Mouse (Mus musculus): ENCODE results near the gene Gjd3.
A peak's percentile ranks its signal among the peaks of the same experiment; 100 is the strongest.

The Gjd3 gene

GRCm38 (mm10) chr11:98964616-98965415 is 18.0 kb downstream of the Gjd3 start:
- no peak for DNase-seq (ENCODE audit: extremely low read depth, insufficient read length, low spot score)

GRCm38 (mm10) chr11:98964201-98964615 is 18.6 kb downstream of the Gjd3 start:
- DNase-seq (ENCODE audit: extremely low read depth, insufficient read length, low spot score), result no peak

- DNase-seq (ENCODE audit: extremely low read depth, insufficient read length, low spot score), result peak; percentile 91
Observed at GRCm38 (mm10) chr11:98963191-98964021, 19.4 kb downstream of the Gjd3 start.

- no peak for DNase-seq (ENCODE audit: extremely low read depth, insufficient read length, low spot score)
Observed at GRCm38 (mm10) chr11:98962421-98963095, 20.3 kb downstream of the Gjd3 start.

GRCm38 (mm10) chr11:98961766-98962165 is 21.1 kb downstream of the Gjd3 start:
- DNase-seq (ENCODE audit: extremely low read depth, insufficient read length, low spot score), result no peak

GRCm38 (mm10) chr11:98961051-98961592 is 21.7 kb downstream of the Gjd3 start:
- DNase-seq (ENCODE audit: extremely low read depth, insufficient read length, low spot score), result peak; percentile 58

- peak; percentile 73 for DNase-seq (ENCODE audit: extremely low read depth, insufficient read length, low spot score)
Observed at GRCm38 (mm10) chr11:98960313-98960906, 22.4 kb downstream of the Gjd3 start.

GRCm38 (mm10) chr11:98959437-98960312 is 23.1 kb downstream of the Gjd3 start:
- peak; percentile 88 for DNase-seq (ENCODE audit: extremely low read depth, insufficient read length, low spot score)

GRCm38 (mm10) chr11:98956340-98956739 is 26.5 kb downstream of the Gjd3 start:
- no peak for DNase-seq (ENCODE audit: extremely low read depth, insufficient read length, low spot score)

- no peak for DNase-seq (ENCODE audit: extremely low read depth, insufficient read length, low spot score)
Observed at GRCm38 (mm10) chr11:98955707-98956235, 27.0 kb downstream of the Gjd3 start.

- no peak for DNase-seq (ENCODE audit: extremely low read depth, insufficient read length, low spot score)
Observed at GRCm38 (mm10) chr11:98954801-98955706, 27.8 kb downstream of the Gjd3 start.

- DNase-seq (ENCODE audit: extremely low read depth, insufficient read length, low spot score), result no peak
Observed at GRCm38 (mm10) chr11:98954373-98954772, 28.4 kb downstream of the Gjd3 start.

GRCm38 (mm10) chr11:98953835-98954320 is 28.9 kb downstream of the Gjd3 start:
- no peak for DNase-seq (ENCODE audit: extremely low read depth, insufficient read length, low spot score)

GRCm38 (mm10) chr11:98953361-98953760 is 29.5 kb downstream of the Gjd3 start:
- DNase-seq (ENCODE audit: extremely low read depth, insufficient read length, low spot score), result no peak

- no peak for DNase-seq (ENCODE audit: extremely low read depth, insufficient read length, low spot score)
Observed at GRCm38 (mm10) chr11:98952736-98953135, 30.1 kb downstream of the Gjd3 start.

- no peak for DNase-seq (ENCODE audit: extremely low read depth, insufficient read length, low spot score)
Observed at GRCm38 (mm10) chr11:98952111-98952510, 30.7 kb downstream of the Gjd3 start.

GRCm38 (mm10) chr11:98951026-98951906 is 31.6 kb downstream of the Gjd3 start:
- DNase-seq (ENCODE audit: extremely low read depth, insufficient read length, low spot score), result peak; percentile 97

Measured in 3134 (cell line).